Mouse (Mus musculus): ENCODE measurements around the gene Krtdap.
"Not testable (repeated sequence)": the region's sequence is repeated elsewhere in the genome, so short reads cannot be mapped to it uniquely, and the experiment has no call there.

Krtdap gene

GRCm38 (mm10) chr7:30785721-30786546 lies 1.8 kb upstream of the Krtdap start:
- no peak for ATAC-seq (ENCODE audit: insufficient number of reproducible peaks, low FRiP score, low TSS enrichment)

- ATAC-seq (ENCODE audit: insufficient number of reproducible peaks, low FRiP score, low TSS enrichment), result no peak
Measured at GRCm38 (mm10) chr7:30790141-30790540, 2.4 kb downstream of the Krtdap start.

GRCm38 (mm10) chr7:30791921-30792320 lies 4.2 kb downstream of the Krtdap start:
- ATAC-seq (ENCODE audit: insufficient number of reproducible peaks, low FRiP score, low TSS enrichment), result no peak

- no peak for ATAC-seq (ENCODE audit: insufficient number of reproducible peaks, low FRiP score, low TSS enrichment)
Measured at GRCm38 (mm10) chr7:30794921-30795320, 7.2 kb downstream of the Krtdap start.

GRCm38 (mm10) chr7:30796790-30797189 lies 9.1 kb downstream of the Krtdap start:
- no peak for ATAC-seq (ENCODE audit: insufficient number of reproducible peaks, low FRiP score, low TSS enrichment)

- ATAC-seq (ENCODE audit: insufficient number of reproducible peaks, low FRiP score, low TSS enrichment), result no peak
Measured at GRCm38 (mm10) chr7:30800653-30801052, 13.0 kb downstream of the Krtdap start.

GRCm38 (mm10) chr7:30803256-30803655 lies 15.6 kb downstream of the Krtdap start:
- no peak for ATAC-seq (ENCODE audit: insufficient number of reproducible peaks, low FRiP score, low TSS enrichment)

- ATAC-seq (ENCODE audit: insufficient number of reproducible peaks, low FRiP score, low TSS enrichment), result no peak
Measured at GRCm38 (mm10) chr7:30804026-30804715, 16.5 kb downstream of the Krtdap start.

- ATAC-seq (ENCODE audit: insufficient number of reproducible peaks, low FRiP score, low TSS enrichment), result no peak
Measured at GRCm38 (mm10) chr7:30805924-30806323, 18.2 kb downstream of the Krtdap start.

GRCm38 (mm10) chr7:30810319-30810718 lies 22.6 kb downstream of the Krtdap start:
- no peak for ATAC-seq (ENCODE audit: insufficient number of reproducible peaks, low FRiP score, low TSS enrichment)

GRCm38 (mm10) chr7:30811757-30812290 lies 24.1 kb downstream of the Krtdap start:
- ATAC-seq (ENCODE audit: insufficient number of reproducible peaks, low FRiP score, low TSS enrichment), result no peak

- ATAC-seq (ENCODE audit: insufficient number of reproducible peaks, low FRiP score, low TSS enrichment), result no peak
Measured at GRCm38 (mm10) chr7:30812291-30812807, 24.7 kb downstream of the Krtdap start.

- ATAC-seq (ENCODE audit: insufficient number of reproducible peaks, low FRiP score, low TSS enrichment), result no peak
Measured at GRCm38 (mm10) chr7:30820131-30820530, 32.4 kb downstream of the Krtdap start.

GRCm38 (mm10) chr7:30820854-30821445 lies 33.3 kb downstream of the Krtdap start:
- ATAC-seq (ENCODE audit: insufficient number of reproducible peaks, low FRiP score, low TSS enrichment), result no peak

GRCm38 (mm10) chr7:30821532-30821931 lies 33.8 kb downstream of the Krtdap start:
- ATAC-seq (ENCODE audit: insufficient number of reproducible peaks, low FRiP score, low TSS enrichment), result no peak

GRCm38 (mm10) chr7:30823675-30824074 lies 36.0 kb downstream of the Krtdap start, which contains the start of gene Ffar2:
TSS of gene Ffar2 (minus strand) at chr7:30823775.
- ATAC-seq (ENCODE audit: insufficient number of reproducible peaks, low FRiP score, low TSS enrichment), result no peak

GRCm38 (mm10) chr7:30824306-30824705 lies 36.6 kb downstream of the Krtdap start:
- ATAC-seq (ENCODE audit: insufficient number of reproducible peaks, low FRiP score, low TSS enrichment), result no peak

- ATAC-seq (ENCODE audit: insufficient number of reproducible peaks, low FRiP score, low TSS enrichment), result no peak
Measured at GRCm38 (mm10) chr7:30826660-30827059, 39.0 kb downstream of the Krtdap start.

GRCm38 (mm10) chr7:30828871-30829270 lies 41.2 kb downstream of the Krtdap start:
- not testable (repeated sequence) for ATAC-seq (ENCODE audit: insufficient number of reproducible peaks, low FRiP score, low TSS enrichment)

GRCm38 (mm10) chr7:30829428-30829827 lies 41.7 kb downstream of the Krtdap start:
- no peak for ATAC-seq (ENCODE audit: insufficient number of reproducible peaks, low FRiP score, low TSS enrichment)

GRCm38 (mm10) chr7:30832261-30832660 lies 44.6 kb downstream of the Krtdap start:
- ATAC-seq (ENCODE audit: insufficient number of reproducible peaks, low FRiP score, low TSS enrichment), result no peak
